In the genomic region with DNA sequence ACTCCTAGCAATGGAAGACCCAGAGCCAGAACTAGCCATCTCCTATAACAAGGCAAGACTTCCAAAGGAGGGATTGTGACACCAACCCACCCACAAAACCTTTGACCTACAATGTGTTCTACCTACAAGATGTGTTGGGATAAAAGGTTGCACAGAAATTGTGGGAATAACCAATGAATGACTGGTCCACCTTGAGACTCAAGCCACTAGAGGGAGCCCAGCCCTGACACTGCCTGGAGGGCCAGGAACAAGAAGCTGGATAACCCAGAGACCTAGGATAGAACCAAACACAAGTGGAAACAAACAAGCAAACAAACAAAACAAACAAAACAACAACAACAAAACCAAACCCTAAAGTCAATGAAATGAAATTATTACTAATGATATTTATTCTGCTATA, we compare ENCODE assay signal across 9 mouse cellular contexts.
DNase-seq lines count a peak whose midpoint lies in the region; ATAC-seq and TF ChIP-seq lines count a peak whose summit lies in the region.
"Had no signal": no experiment of that assay in that cellular context is flagged by ENCODE, and none has a peak within 500 bp of the region (broad histone marks: within the 10 kb centered on the region; RNA-seq: fewer than 3 reads in every experiment).

No protein-coding gene starts in this region.

- no peak overlapping the region for H3K4me3 ChIP-seq in kidney, postnatal 0 days (replicated peaks; ENCODE audit: low read depth, low read length)
- H3K4me3 ChIP-seq in ES-Bruce4 (ENCODE audit: low read depth, low read length), result no peak overlapping the region
- H3K4me3 ChIP-seq: heart, embryonic 15.5 days had no signal

- ATAC-seq in kidney, postnatal 0 days (replicated peaks; ENCODE audit: low FRiP score, low read depth), result no peak

- TF ChIP-seq EP300 in ES-Bruce4 (IDR thresholded peaks at IDR 0.05; ENCODE audit: insufficient read depth, low read depth, low read length), result no peak

- H3K4me2 ChIP-seq in kidney, postnatal 0 days (ENCODE audit: low read length), result no peak overlapping the region
- H3K4me2 ChIP-seq: heart, embryonic 15.5 days had no signal

- peak; percentile 70 for TF ChIP-seq CTCF in kidney, postnatal 0 days (IDR thresholded peaks at IDR 0.05; ENCODE audit: low read depth)
- peak; percentile 64 for TF ChIP-seq CTCF in ES-Bruce4 (IDR thresholded peaks at IDR 0.05; ENCODE audit: low read depth, low read length)

- H3K27ac ChIP-seq in kidney, postnatal 0 days, result no peak overlapping the region
- H3K27ac ChIP-seq in ES-Bruce4 (ENCODE audit: insufficient read depth, low read length), result no peak overlapping the region
- H3K27ac ChIP-seq: heart, embryonic 15.5 days; liver, embryonic 14.5 days had no signal

- H3K9ac ChIP-seq in kidney, postnatal 0 days (ENCODE audit: low read depth, low read length), result no peak overlapping the region
- H3K9ac ChIP-seq in ES-Bruce4 (ENCODE audit: low read depth, poor library complexity, severe bottlenecking), result no peak overlapping the region
- H3K9ac ChIP-seq: heart, embryonic 15.5 days; liver, embryonic 14.5 days had no signal

- no peaks in the 10 kb centered on the region for H3K9me3 ChIP-seq in kidney, postnatal 0 days (replicated peaks; ENCODE audit: low read length)
- H3K9me3 ChIP-seq in ES-Bruce4 (replicated peaks; ENCODE audit: control insufficient read depth, insufficient read depth, low read length, poor library complexity, severe bottlenecking), result no peaks in the 10 kb centered on the region
- H3K9me3 ChIP-seq: heart, embryonic 15.5 days had no signal

- DNase-seq in kidney, postnatal 0 days (ENCODE audit: low spot score), result peak; percentile 51
- no peak for DNase-seq in kidney, adult 11 months
- DNase-seq in adipocyte (ENCODE audit: low spot score), result peak; percentile 38
- peak; percentile 54 to 62 for DNase-seq in kidney, postnatal 4 days
- DNase-seq in right cerebral cortex, adult 18-20 months, result no peak
- DNase-seq in cerebellum, adult 11-12 months, result no peak

- H3K4me1 ChIP-seq in kidney, postnatal 0 days (replicated peaks; ENCODE audit: insufficient read depth, low read length), result no peaks in the 10 kb centered on the region
- H3K4me1 ChIP-seq in ES-Bruce4 (ENCODE audit: control insufficient read depth, insufficient read depth, low read length), result no peaks in the 10 kb centered on the region
- H3K4me1 ChIP-seq: heart, embryonic 15.5 days had no signal

- no peaks in the 10 kb centered on the region for H3K36me3 ChIP-seq in kidney, postnatal 0 days (ENCODE audit: insufficient read depth, low read length)
- H3K36me3 ChIP-seq in ES-Bruce4 (ENCODE audit: control insufficient read depth, insufficient read depth, low read length, poor library complexity, severe bottlenecking), result no peaks in the 10 kb centered on the region
- H3K36me3 ChIP-seq: heart, embryonic 15.5 days had no signal

- H3K27me3 ChIP-seq in kidney, postnatal 0 days (ENCODE audit: insufficient read depth, low read length), result no peaks in the 10 kb centered on the region
- H3K27me3 ChIP-seq in ES-Bruce4 (ENCODE audit: control insufficient read depth, insufficient read depth, low read length, poor library complexity, severe bottlenecking), result no peaks in the 10 kb centered on the region
- H3K27me3 ChIP-seq: heart, embryonic 15.5 days had no signal

- no peak for TF ChIP-seq POLR2A in ES-Bruce4 (IDR thresholded peaks at IDR 0.05; ENCODE audit: insufficient read depth, low read length)

Comparison
In these comparisons a context has a peak if more than half of its experiments do, and no peak if none do; other contexts are left out.
1. DNase-seq: peak in kidney, postnatal 0 days (single experiment), adipocyte (single experiment) and kidney, postnatal 4 days (2 of 2); none in kidney, adult 11 months (single experiment), right cerebral cortex, adult 18-20 months (single experiment) and cerebellum, adult 11-12 months (single experiment).